Mouse (Mus musculus): ENCODE results near the gene Kdm2b. TPM values are rescaled to one million over a fixed set of nuclear protein-coding genes. Genes with fewer than 3 reads are reported as not detected.

Gene Kdm2b
- polyA plus RNA-seq, 1 experiment from 2014 or later: 8.3 TPM

GRCm38 (mm10) chr5:122855858-122856257, 133.8 kb downstream of the Kdm2b start:
- Histone ChIP-seq H3K9ac (replicated peaks) (no peak overlapping the region), H3K4me1 (ENCODE audit: insufficient read depth) (peaks cover 8% of the 10 kb centered on the region), H3K27ac (ENCODE audit: low read depth) (no peak overlapping the region), H3K4me3 (ENCODE audit: low read depth, low read length) (no peak overlapping the region), H3K9me3 (ENCODE audit: low read length) (no peaks in the 10 kb centered on the region), H3K36me3 (replicated peaks; ENCODE audit: insufficient read depth, low read length) (0 out of 2 replicates have a peak, but pooled peaks cover 5% of the 10 kb centered on the region), H3K27me3 (ENCODE audit: insufficient read depth, low read length) (no peaks in the 10 kb centered on the region), H3K4me2 (ENCODE audit: low read depth, low read length) (no peak overlapping the region)
- DNase-seq (no peak), ATAC-seq (no peak)
- WGBS (ENCODE audit: insufficient replicate concordance): 61% methylated on average over 3 of the region's 3 CpGs
- TF ChIP-seq CTCF (IDR thresholded peaks at IDR 0.05; ENCODE audit: low read depth): peak; percentile 40
- no peak for TF ChIP-seq EP300 (IDR thresholded peaks at IDR 0.05; ENCODE audit: low read depth)

GRCm38 (mm10) chr5:122852611-122853010, 137.0 kb downstream of the Kdm2b start:
- H3K27ac ChIP-seq (ENCODE audit: low read depth): no peak overlapping the region
- no peaks in the 10 kb centered on the region for H3K27me3 ChIP-seq (ENCODE audit: insufficient read depth, low read length)
- no peak overlapping the region for H3K4me3 ChIP-seq (ENCODE audit: low read depth, low read length)
- WGBS (ENCODE audit: insufficient replicate concordance): 37% methylated on average over 2 of the region's 2 CpGs
- no peak for ATAC-seq
- no peak overlapping the region for H3K9ac ChIP-seq (replicated peaks)
- H3K9me3 ChIP-seq (ENCODE audit: low read length): no peaks in the 10 kb centered on the region
- peaks cover 14% of the 10 kb centered on the region for H3K4me1 ChIP-seq (ENCODE audit: insufficient read depth)
- TF ChIP-seq CTCF (IDR thresholded peaks at IDR 0.05; ENCODE audit: low read depth) (no peak), EP300 (IDR thresholded peaks at IDR 0.05; ENCODE audit: low read depth) (no peak)
- no peak overlapping the region for H3K4me2 ChIP-seq (ENCODE audit: low read depth, low read length)
- peak; percentile 17 for DNase-seq
- H3K36me3 ChIP-seq (replicated peaks; ENCODE audit: insufficient read depth, low read length): 0 out of 2 replicates have a peak, but pooled peaks cover 5% of the 10 kb centered on the region

- no peaks in the 10 kb centered on the region for H3K27me3 ChIP-seq (ENCODE audit: insufficient read depth, low read length)
- H3K4me2 ChIP-seq (ENCODE audit: low read depth, low read length): peak overlapping the region; percentile 81
- H3K36me3 ChIP-seq (replicated peaks; ENCODE audit: insufficient read depth, low read length): 0 out of 2 replicates have a peak, but pooled peaks cover 3% of the 10 kb centered on the region
- no peaks in the 10 kb centered on the region for H3K9me3 ChIP-seq (ENCODE audit: low read length)
- peak overlapping the region; percentile 98 for H3K4me3 ChIP-seq (ENCODE audit: low read depth, low read length)
- H3K27ac ChIP-seq (ENCODE audit: low read depth): peak overlapping the region; percentile 97
- WGBS (ENCODE audit: insufficient replicate concordance): under 1% methylated on average over 36 of the region's 38 CpGs
- TF ChIP-seq CTCF (IDR thresholded peaks at IDR 0.05; ENCODE audit: low read depth) (peak; percentile 69), EP300 (IDR thresholded peaks at IDR 0.05; ENCODE audit: low read depth) (no peak)
- peak overlapping the region; percentile 100 for H3K9ac ChIP-seq (replicated peaks)
- H3K4me1 ChIP-seq (ENCODE audit: insufficient read depth): peaks cover 14% of the 10 kb centered on the region
- ATAC-seq: peak; percentile 83
- DNase-seq: peak; percentile 81
Measured at GRCm38 (mm10) chr5:122850319-122851002, 139.2 kb downstream of the Kdm2b start.

- H3K27me3 ChIP-seq (ENCODE audit: insufficient read depth, low read length): no peaks in the 10 kb centered on the region
- 2% methylated on average over 60 of the region's 61 CpGs for WGBS (ENCODE audit: insufficient replicate concordance)
- H3K4me2 ChIP-seq (ENCODE audit: low read depth, low read length): peak within 1 kb of the TSS; percentile 81
- peak within 1 kb of the TSS; percentile 100 for H3K9ac ChIP-seq (replicated peaks)
- 0 out of 2 replicates have a peak, but pooled peaks cover 3% of the 10 kb centered on the region for H3K36me3 ChIP-seq (replicated peaks; ENCODE audit: insufficient read depth, low read length)
- peaks cover 14% of the 10 kb centered on the region for H3K4me1 ChIP-seq (ENCODE audit: insufficient read depth)
- DNase-seq: peak; percentile 99
- no peaks in the 10 kb centered on the region for H3K9me3 ChIP-seq (ENCODE audit: low read length)
- peak; percentile 100 for ATAC-seq
- peak within 1 kb of the TSS; percentile 98 for H3K4me3 ChIP-seq (ENCODE audit: low read depth, low read length)
- H3K27ac ChIP-seq (ENCODE audit: low read depth): peak within 1 kb of the TSS; percentile 97
- no peak for TF ChIP-seq CTCF (IDR thresholded peaks at IDR 0.05; ENCODE audit: low read depth)
- peak; percentile 21; the same call in 1 of the 2 replicates for TF ChIP-seq EP300 (IDR thresholded peaks at IDR 0.05; ENCODE audit: low read depth)
Measured at GRCm38 (mm10) chr5:122849521-122850318, 139.9 kb downstream of the Kdm2b start, which contains the start of gene Rnf34. Gene Rnf34, plus strand, starts transcription at chr5:122850048.

GRCm38 (mm10) chr5:122843799-122844198, 145.8 kb downstream of the Kdm2b start:
- H3K4me3 ChIP-seq (ENCODE audit: low read depth, low read length): no peak overlapping the region
- ATAC-seq: no peak
- no peak overlapping the region for H3K9ac ChIP-seq (replicated peaks)
- H3K36me3 ChIP-seq (replicated peaks; ENCODE audit: insufficient read depth, low read length): no peaks in the 10 kb centered on the region
- H3K27ac ChIP-seq (ENCODE audit: low read depth): no peak overlapping the region
- no peaks in the 10 kb centered on the region for H3K9me3 ChIP-seq (ENCODE audit: low read length)
- H3K27me3 ChIP-seq (ENCODE audit: insufficient read depth, low read length): no peaks in the 10 kb centered on the region
- peak; percentile 38 for DNase-seq
- TF ChIP-seq CTCF (IDR thresholded peaks at IDR 0.05; ENCODE audit: low read depth) (no peak), EP300 (IDR thresholded peaks at IDR 0.05; ENCODE audit: low read depth) (no peak)
- H3K4me1 ChIP-seq (ENCODE audit: insufficient read depth): no peaks in the 10 kb centered on the region
- no peak overlapping the region for H3K4me2 ChIP-seq (ENCODE audit: low read depth, low read length)
- 60% methylated on average over 5 of the region's 5 CpGs for WGBS (ENCODE audit: insufficient replicate concordance)

GRCm38 (mm10) chr5:122841126-122841525, 148.5 kb downstream of the Kdm2b start:
- DNase-seq: no peak
- no peaks in the 10 kb centered on the region for H3K27me3 ChIP-seq (ENCODE audit: insufficient read depth, low read length)
- H3K9ac ChIP-seq (replicated peaks): no peak overlapping the region
- TF ChIP-seq CTCF (IDR thresholded peaks at IDR 0.05; ENCODE audit: low read depth) (no peak), EP300 (IDR thresholded peaks at IDR 0.05; ENCODE audit: low read depth) (no peak)
- ATAC-seq: no peak
- H3K4me1 ChIP-seq (ENCODE audit: insufficient read depth): no peaks in the 10 kb centered on the region
- H3K4me3 ChIP-seq (ENCODE audit: low read depth, low read length): no peak overlapping the region
- H3K4me2 ChIP-seq (ENCODE audit: low read depth, low read length): no peak overlapping the region
- H3K27ac ChIP-seq (ENCODE audit: low read depth): no peak overlapping the region
- 86% methylated on average over 2 of the region's 2 CpGs for WGBS (ENCODE audit: insufficient replicate concordance)
- H3K36me3 ChIP-seq (replicated peaks; ENCODE audit: insufficient read depth, low read length): no peaks in the 10 kb centered on the region
- H3K9me3 ChIP-seq (ENCODE audit: low read length): no peaks in the 10 kb centered on the region
